Mouse (Mus musculus): ENCODE results near the gene Olfr600. TPM values are rescaled to one million over a fixed set of nuclear protein-coding genes. Genes with fewer than 3 reads are reported as not detected.

Olfr600 gene
- total and polyA plus RNA-seq, 3 experiments = not detected

DNA sequence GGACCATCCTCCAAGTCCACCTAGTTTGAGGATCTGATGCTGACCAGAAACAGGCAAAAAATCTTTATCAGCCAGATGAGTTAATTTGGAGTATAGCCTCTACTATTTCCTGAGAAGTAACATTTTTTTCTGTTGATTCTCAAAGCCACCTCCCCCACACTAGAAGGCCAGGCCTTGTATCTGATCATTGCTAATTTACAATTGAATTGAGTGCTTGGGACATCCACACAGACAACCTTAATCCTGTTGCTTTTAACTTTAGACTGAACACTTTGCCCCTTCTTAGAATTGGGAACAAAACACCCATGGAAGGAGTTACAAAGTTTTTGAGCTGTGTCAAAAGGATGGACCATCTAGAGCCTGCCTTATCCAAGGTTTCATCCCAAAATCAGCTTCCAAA, 48.3 kb upstream of the Olfr600 start:
- H3K36me3 ChIP-seq (replicated peaks in 1 of 2; ENCODE audit: control insufficient read depth in 1 of 2, insufficient read depth in 1 of 2, low read length in 1 of 2) = no peaks in the 10 kb centered on the region
- no peaks in the 10 kb centered on the region for H3K27me3 ChIP-seq (replicated peaks)
- in situ Hi-C loops (cut with MboI; ENCODE audit: low pct_ligation_motif_present, low pct_unique_long_range_greater_than_20kb, low sequenced_read_pairs) = no loop called here
- no peak overlapping the region for H3K27ac ChIP-seq (ENCODE audit: insufficient read depth, low read depth)
- H3K9ac ChIP-seq (ENCODE audit: insufficient read depth, low read depth) = no peak overlapping the region
- no peaks in the 10 kb centered on the region for H3K9me3 ChIP-seq (replicated peaks; ENCODE audit: low read length)
- dilution Hi-C loops (cut with MboI; ENCODE audit: extremely low pct_ligation_motif_present, extremely low pct_unique_long_range_greater_than_20kb, low sequenced_read_pairs) = no loop called here
- H3K4me3 ChIP-seq (replicated peaks in 1 of 3; ENCODE audit: low read depth in 2 of 3, low read length in 2 of 3, poor library complexity in 1 of 3) = no peak overlapping the region
- H3K4me1 ChIP-seq (ENCODE audit: control insufficient read depth in 1 of 2, insufficient read depth in 2 of 2) = no peaks in the 10 kb centered on the region
- no peaks in the 10 kb centered on the region for H3K79me2 ChIP-seq (replicated peaks; ENCODE audit: control insufficient read depth, extremely low read depth, insufficient read depth, poor library complexity, severe bottlenecking)
- DNase-seq (ENCODE audit: extremely low read depth) = no peak
- no peak for TF ChIP-seq MAX (IDR thresholded peaks at IDR 0.05; ENCODE audit: low read length)
- TF ChIP-seq MYC (IDR thresholded peaks at IDR 0.05; ENCODE audit: low read depth, low read length) = no peak
- no peak for TF ChIP-seq UBTF (IDR thresholded peaks at IDR 0.05; ENCODE audit: low read depth, low read length)
- TF ChIP-seq GABPA (IDR thresholded peaks at IDR 0.05; ENCODE audit: insufficient replicate concordance, low read depth, low read length) = no peak
- TF ChIP-seq NELFE (IDR thresholded peaks at IDR 0.05; ENCODE audit: low read depth, low read length) = no peak
- TF ChIP-seq MXI1 (IDR thresholded peaks at IDR 0.05; ENCODE audit: low read depth, low read length) = no peak
- H3K4me2 ChIP-seq (ENCODE audit: insufficient read depth, low read depth, poor library complexity, severe bottlenecking) = no peak overlapping the region

DNA sequence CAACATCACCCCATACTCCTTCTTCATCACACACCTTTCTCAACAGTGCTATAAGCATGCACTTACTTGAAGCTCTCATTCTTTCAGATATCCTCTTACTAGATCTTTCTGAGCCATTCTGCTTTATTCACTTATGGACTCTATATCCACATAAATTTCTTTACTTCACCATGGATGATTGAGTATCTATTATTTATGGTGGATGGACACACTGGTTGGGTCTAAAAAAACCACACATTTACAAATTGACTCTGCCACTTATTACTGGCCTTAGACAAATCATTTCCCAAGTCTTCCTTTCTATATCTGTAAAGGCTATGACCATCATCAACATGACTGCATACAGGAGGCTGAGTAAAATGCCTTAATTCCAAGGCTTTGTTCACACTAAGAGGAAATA, 36.6 kb upstream of the Olfr600 start, which contains the start of gene Olfr603:
TSS of gene Olfr603 (minus strand) at position 101 of the 400 bp plus-strand sequence.
- TF ChIP-seq JUN (IDR thresholded peaks at IDR 0.05; ENCODE audit: insufficient read depth, low read depth, low read length) (no peak), MAZ (IDR thresholded peaks at IDR 0.05; ENCODE audit: low read depth, low read length) (no peak), MEF2A (IDR thresholded peaks at IDR 0.05; ENCODE audit: borderline replicate concordance, low read depth, low read length) (no peak), MAX (IDR thresholded peaks at IDR 0.05; ENCODE audit: low read length) (no peak), USF2 (conservative IDR thresholded peaks at IDR 0.05; ENCODE audit: low read depth, low read length) (no peak), KAT2A (IDR thresholded peaks at IDR 0.05; ENCODE audit: insufficient replicate concordance, low read length) (no peak)
- Histone ChIP-seq H3K4me2 (ENCODE audit: insufficient read depth, low read depth, poor library complexity, severe bottlenecking) (no peak within 1 kb of the TSS), H3K36me3 (replicated peaks in 1 of 2; ENCODE audit: control insufficient read depth in 1 of 2, insufficient read depth in 1 of 2, low read length in 1 of 2) (no peaks in the 10 kb centered on the region), H3K9me3 (replicated peaks; ENCODE audit: low read length) (no peaks in the 10 kb centered on the region), H3K4me3 (replicated peaks in 1 of 3; ENCODE audit: low read depth in 2 of 3, low read length in 2 of 3, poor library complexity in 1 of 3) (no peak within 1 kb of the TSS), H3K27ac (ENCODE audit: insufficient read depth, low read depth) (no peak within 1 kb of the TSS), H3K79me2 (replicated peaks; ENCODE audit: control insufficient read depth, extremely low read depth, insufficient read depth, poor library complexity, severe bottlenecking) (no peaks in the 10 kb centered on the region), H3K9ac (ENCODE audit: insufficient read depth, low read depth) (no peak within 1 kb of the TSS), H3K27me3 (replicated peaks) (no peaks in the 10 kb centered on the region), H3K4me1 (ENCODE audit: control insufficient read depth in 1 of 2, insufficient read depth in 2 of 2) (no peaks in the 10 kb centered on the region)
- no peak for DNase-seq (ENCODE audit: extremely low read depth)
- dilution Hi-C loops (cut with MboI; ENCODE audit: extremely low pct_ligation_motif_present, extremely low pct_unique_long_range_greater_than_20kb, low sequenced_read_pairs) (no loop called here), in situ Hi-C loops (cut with MboI; ENCODE audit: low pct_ligation_motif_present, low pct_unique_long_range_greater_than_20kb, low sequenced_read_pairs) (no loop called here)

DNA sequence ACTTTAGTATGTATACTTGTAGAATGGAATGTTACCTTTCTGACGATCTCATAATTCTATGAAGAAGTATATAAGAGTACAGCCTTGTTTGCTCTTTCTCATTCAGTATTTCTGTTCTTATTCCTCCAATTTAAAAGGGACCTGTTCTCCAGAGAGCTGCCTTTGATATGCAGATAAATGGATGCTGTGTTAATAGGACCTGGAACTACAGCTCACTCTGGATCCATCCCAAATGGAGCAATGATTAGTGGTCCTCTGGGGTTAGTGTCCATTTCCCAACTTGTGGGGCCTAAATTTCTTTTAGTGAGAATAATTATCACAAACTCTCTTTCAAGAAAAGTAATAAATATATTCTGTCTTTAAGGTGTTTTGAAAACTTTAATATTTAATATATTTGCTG, 13.1 kb upstream of the Olfr600 start, which contains the start of gene Olfr601:
TSS of gene Olfr601 (minus strand) at position 101 of the 400 bp plus-strand sequence.
- Histone ChIP-seq H3K27me3 (replicated peaks) (no peaks in the 10 kb centered on the region), H3K9ac (ENCODE audit: insufficient read depth, low read depth) (no peak within 1 kb of the TSS), H3K4me1 (ENCODE audit: control insufficient read depth in 1 of 2, insufficient read depth in 2 of 2) (no peaks in the 10 kb centered on the region), H3K4me3 (replicated peaks in 1 of 3; ENCODE audit: low read depth in 2 of 3, low read length in 2 of 3, poor library complexity in 1 of 3) (no peak within 1 kb of the TSS), H3K36me3 (replicated peaks in 1 of 2; ENCODE audit: control insufficient read depth in 1 of 2, insufficient read depth in 1 of 2, low read length in 1 of 2) (no peaks in the 10 kb centered on the region), H3K27ac (ENCODE audit: insufficient read depth, low read depth) (no peak within 1 kb of the TSS), H3K9me3 (replicated peaks; ENCODE audit: low read length) (no peaks in the 10 kb centered on the region), H3K4me2 (ENCODE audit: insufficient read depth, low read depth, poor library complexity, severe bottlenecking) (no peak within 1 kb of the TSS), H3K79me2 (replicated peaks; ENCODE audit: control insufficient read depth, extremely low read depth, insufficient read depth, poor library complexity, severe bottlenecking) (no peaks in the 10 kb centered on the region)
- dilution Hi-C loops (cut with MboI; ENCODE audit: extremely low pct_ligation_motif_present, extremely low pct_unique_long_range_greater_than_20kb, low sequenced_read_pairs) (no loop called here), in situ Hi-C loops (cut with MboI; ENCODE audit: low pct_ligation_motif_present, low pct_unique_long_range_greater_than_20kb, low sequenced_read_pairs) (no loop called here)
- TF ChIP-seq SIN3A (IDR thresholded peaks at IDR 0.05; ENCODE audit: low read length) = no peak
- no peak for TF ChIP-seq GABPA (IDR thresholded peaks at IDR 0.05; ENCODE audit: insufficient replicate concordance, low read depth, low read length)
- no peak for TF ChIP-seq KAT2A (IDR thresholded peaks at IDR 0.05; ENCODE audit: insufficient replicate concordance, low read length)
- no peak for TF ChIP-seq ZMIZ1 (IDR thresholded peaks at IDR 0.05; ENCODE audit: low read depth, low read length)
- TF ChIP-seq ELF1 (IDR thresholded peaks at IDR 0.05; ENCODE audit: low read depth, low read length) = no peak
- TF ChIP-seq CHD2 (IDR thresholded peaks at IDR 0.05; ENCODE audit: low read length) = no peak
- TF ChIP-seq RCOR1 (conservative IDR thresholded peaks at IDR 0.05; ENCODE audit: low read depth, low read length) = no peak
- no peak for TF ChIP-seq ZNF384 (IDR thresholded peaks at IDR 0.05; ENCODE audit: low read depth, low read length)
- no peak for TF ChIP-seq PAX5 (IDR thresholded peaks at IDR 0.05; ENCODE audit: low read length)
- no peak for TF ChIP-seq NRF1 (IDR thresholded peaks at IDR 0.05; ENCODE audit: low read depth, low read length)
- TF ChIP-seq HCFC1 (IDR thresholded peaks at IDR 0.05; ENCODE audit: low read depth, low read length) = no peak
- no peak for TF ChIP-seq USF1 (IDR thresholded peaks at IDR 0.05; ENCODE audit: low read depth, low read length)
- TF ChIP-seq MAX (IDR thresholded peaks at IDR 0.05; ENCODE audit: low read length) = no peak
- no peak for TF ChIP-seq NELFE (IDR thresholded peaks at IDR 0.05; ENCODE audit: low read depth, low read length)
- TF ChIP-seq MXI1 (IDR thresholded peaks at IDR 0.05; ENCODE audit: low read depth, low read length) = no peak
- no peak for TF ChIP-seq USF2 (conservative IDR thresholded peaks at IDR 0.05; ENCODE audit: low read depth, low read length)
- TF ChIP-seq SMC3 (IDR thresholded peaks at IDR 0.05; ENCODE audit: low read depth, low read length) = no peak
- DNase-seq (ENCODE audit: extremely low read depth) = no peak
